In genomic region chr5:12006473-12006872, GRCm38 (mm10) we compare ENCODE assay signal across 21 mouse cellular contexts.
"Had no signal": no experiment of that assay in that cellular context is flagged by ENCODE, and none has a peak within 500 bp of the region (broad histone marks: within the 10 kb centered on the region; RNA-seq: fewer than 3 reads in every experiment).

No protein-coding gene starts in this region.

- ATAC-seq: lung, postnatal 0 days; midbrain, embryonic 16.5 days had no signal

- H3K27ac ChIP-seq: liver, embryonic 14.5 days; lung, embryonic 15.5 days; midbrain, embryonic 10.5 days; midbrain, embryonic 12.5 days; neural tube, embryonic 13.5 days; neural tube, embryonic 15.5 days had no signal

- H3K36me3 ChIP-seq: lung, embryonic 15.5 days; midbrain, embryonic 10.5 days; midbrain, embryonic 12.5 days; neural tube, embryonic 13.5 days; neural tube, embryonic 15.5 days had no signal

- H3K4me3 ChIP-seq: lung, embryonic 15.5 days; midbrain, embryonic 10.5 days; midbrain, embryonic 12.5 days; myocyte; neural tube, embryonic 13.5 days; neural tube, embryonic 15.5 days had no signal

- H3K27me3 ChIP-seq: lung, embryonic 15.5 days; midbrain, embryonic 12.5 days; neural tube, embryonic 13.5 days; neural tube, embryonic 15.5 days had no signal

- DNase-seq: lung, adult 18-20 months; lung, postnatal 14 days; lung, postnatal 4 days; midbrain, embryonic 14.5 days; retina, postnatal 1 day; right cerebral cortex, adult 18-20 months; right cerebral cortex, postnatal 25 days; right cerebral cortex, postnatal 4 days; spleen, adult 18-20 months; thymus, adult 18-20 months; thymus, postnatal 14 days; thymus, postnatal 36 days had no signal

- H3K4me2 ChIP-seq: lung, embryonic 15.5 days; midbrain, embryonic 12.5 days; neural tube, embryonic 13.5 days; neural tube, embryonic 15.5 days had no signal

- H3K9ac ChIP-seq: liver, embryonic 14.5 days; lung, embryonic 15.5 days; midbrain, embryonic 12.5 days; neural tube, embryonic 13.5 days; neural tube, embryonic 15.5 days had no signal

- H3K4me1 ChIP-seq: lung, embryonic 15.5 days; midbrain, embryonic 10.5 days; midbrain, embryonic 12.5 days; neural tube, embryonic 13.5 days; neural tube, embryonic 15.5 days had no signal

- H3K9me3 ChIP-seq: lung, embryonic 15.5 days; midbrain, embryonic 10.5 days; midbrain, embryonic 12.5 days; neural tube, embryonic 13.5 days; neural tube, embryonic 15.5 days had no signal
